Mouse (Mus musculus): ENCODE results near the gene Ddx6.
"Not testable (repeated sequence)": the region's sequence is repeated elsewhere in the genome, so short reads cannot be mapped to it uniquely, and the experiment has no call there.

Ddx6 gene

GRCm38 (mm10) chr9:44604779-44605615, at the start of gene Ddx6:
TSS of gene Ddx6 (plus strand) at chr9:44604892.
- peak; percentile 56 to 61 for DNase-seq (ENCODE audit: low read depth in 2 of 2, low spot score in 2 of 2)

- no peak for DNase-seq (ENCODE audit: low read depth in 2 of 2, low spot score in 2 of 2)
Observed at GRCm38 (mm10) chr9:44561597-44561996, 43.1 kb upstream of the Ddx6 start, which contains the start of gene Cxcr5. TSS of gene Cxcr5 (minus strand) at chr9:44561877.

GRCm38 (mm10) chr9:44562936-44563335, 41.8 kb upstream of the Ddx6 start:
- no peak for DNase-seq (ENCODE audit: low read depth in 2 of 2, low spot score in 2 of 2)

- no peak for DNase-seq (ENCODE audit: low read depth in 2 of 2, low spot score in 2 of 2)
Observed at GRCm38 (mm10) chr9:44565367-44565766, 39.3 kb upstream of the Ddx6 start.

- DNase-seq (ENCODE audit: low read depth in 2 of 2, low spot score in 2 of 2) = peak in 1 of 2 experiments; percentile 23
Observed at GRCm38 (mm10) chr9:44567338-44568082, 37.2 kb upstream of the Ddx6 start.

- DNase-seq (ENCODE audit: low read depth in 2 of 2, low spot score in 2 of 2) = peak in 1 of 2 experiments; percentile 37
Observed at GRCm38 (mm10) chr9:44568083-44568455, 36.6 kb upstream of the Ddx6 start.

GRCm38 (mm10) chr9:44570939-44571382, 33.7 kb upstream of the Ddx6 start:
- no peak for DNase-seq (ENCODE audit: low read depth in 2 of 2, low spot score in 2 of 2)

GRCm38 (mm10) chr9:44573306-44573705, 31.4 kb upstream of the Ddx6 start:
- DNase-seq (ENCODE audit: low read depth in 2 of 2, low spot score in 2 of 2) = no peak

- no peak for DNase-seq (ENCODE audit: low read depth in 2 of 2, low spot score in 2 of 2)
Observed at GRCm38 (mm10) chr9:44575095-44575494, 29.6 kb upstream of the Ddx6 start.

- DNase-seq (ENCODE audit: low read depth in 2 of 2, low spot score in 2 of 2) = not testable (repeated sequence)
Observed at GRCm38 (mm10) chr9:44576046-44576445, 28.6 kb upstream of the Ddx6 start.

- peak; percentile 74 to 84 for DNase-seq (ENCODE audit: low read depth in 2 of 2, low spot score in 2 of 2)
Observed at GRCm38 (mm10) chr9:44579392-44579791, 25.3 kb upstream of the Ddx6 start.

GRCm38 (mm10) chr9:44580085-44580484, 24.6 kb upstream of the Ddx6 start:
- DNase-seq (ENCODE audit: low read depth in 2 of 2, low spot score in 2 of 2) = no peak

- DNase-seq (ENCODE audit: low read depth in 2 of 2, low spot score in 2 of 2) = peak; percentile 21 to 52
Observed at GRCm38 (mm10) chr9:44581423-44581822, 23.3 kb upstream of the Ddx6 start.

- DNase-seq (ENCODE audit: low read depth in 2 of 2, low spot score in 2 of 2) = peak; percentile 23 to 26
Observed at GRCm38 (mm10) chr9:44582390-44582789, 22.3 kb upstream of the Ddx6 start.

- no peak for DNase-seq (ENCODE audit: low read depth in 2 of 2, low spot score in 2 of 2)
Observed at GRCm38 (mm10) chr9:44586640-44587261, 17.9 kb upstream of the Ddx6 start.

GRCm38 (mm10) chr9:44587262-44588160, 17.2 kb upstream of the Ddx6 start:
- no peak for DNase-seq (ENCODE audit: low read depth in 2 of 2, low spot score in 2 of 2)

- no peak for DNase-seq (ENCODE audit: low read depth in 2 of 2, low spot score in 2 of 2)
Observed at GRCm38 (mm10) chr9:44588605-44589004, 16.1 kb upstream of the Ddx6 start.

- no peak for DNase-seq (ENCODE audit: low read depth in 2 of 2, low spot score in 2 of 2)
Observed at GRCm38 (mm10) chr9:44589095-44589494, 15.6 kb upstream of the Ddx6 start.

- no peak for DNase-seq (ENCODE audit: low read depth in 2 of 2, low spot score in 2 of 2)
Observed at GRCm38 (mm10) chr9:44590969-44591368, 13.7 kb upstream of the Ddx6 start.

GRCm38 (mm10) chr9:44591595-44592188, 13.0 kb upstream of the Ddx6 start:
- DNase-seq (ENCODE audit: low read depth in 2 of 2, low spot score in 2 of 2) = no peak
